Mouse (Mus musculus): ENCODE results near the gene Clic3. TPM values are rescaled to one million over a fixed set of nuclear protein-coding genes. Genes with fewer than 3 reads are reported as not detected.

Gene Clic3
- polyA plus RNA-seq, 1 experiment from 2014 or later = 20.0 TPM

- H3K9me3 ChIP-seq (ENCODE audit: low read depth, low read length) = no peaks in the 10 kb centered on the region
- no peak for DNase-seq
- H3K27ac ChIP-seq (ENCODE audit: low read depth) = no peak overlapping the region
- no peaks in the 10 kb centered on the region for H3K36me3 ChIP-seq (ENCODE audit: insufficient read depth)
- WGBS = 44% methylated on average over 27 of the region's 27 CpGs
- no peak for ATAC-seq (ENCODE audit: insufficient read depth)
- H3K4me2 ChIP-seq = no peak overlapping the region
- H3K27me3 ChIP-seq (ENCODE audit: insufficient read depth, low read length) = peaks cover 38% of the 10 kb centered on the region
- H3K4me1 ChIP-seq (ENCODE audit: insufficient read depth) = no peaks in the 10 kb centered on the region
- H3K4me3 ChIP-seq (ENCODE audit: low read depth, low read length) = no peak overlapping the region
- no peak for TF ChIP-seq CTCF (IDR thresholded peaks at IDR 0.05; ENCODE audit: low read depth)
- H3K9ac ChIP-seq = no peak overlapping the region
These were observed 31.2 kb upstream of the Clic3 start for GRCm38 (mm10) chr2:25425481-25425880.

- Histone ChIP-seq H3K27me3 (ENCODE audit: insufficient read depth, low read length) (peaks cover 43% of the 10 kb centered on the region), H3K4me3 (ENCODE audit: low read depth, low read length) (no peak overlapping the region), H3K9ac (no peak overlapping the region), H3K36me3 (ENCODE audit: insufficient read depth) (no peaks in the 10 kb centered on the region), H3K4me1 (ENCODE audit: insufficient read depth) (no peaks in the 10 kb centered on the region), H3K27ac (ENCODE audit: low read depth) (no peak overlapping the region), H3K9me3 (ENCODE audit: low read depth, low read length) (no peaks in the 10 kb centered on the region), H3K4me2 (no peak overlapping the region)
- peak; percentile 85 for DNase-seq
- WGBS = 34% methylated on average over 5 of the region's 5 CpGs
- ATAC-seq (ENCODE audit: insufficient read depth) = no peak
- TF ChIP-seq CTCF (IDR thresholded peaks at IDR 0.05; ENCODE audit: low read depth) = peak; percentile 87
These were observed 29.9 kb upstream of the Clic3 start for GRCm38 (mm10) chr2:25426721-25427191.

GRCm38 (mm10) chr2:25427256-25427655 lies 29.4 kb upstream of the Clic3 start:
- DNase-seq = no peak
- 84% methylated on average over 5 of the region's 5 CpGs for WGBS
- Histone ChIP-seq H3K27ac (ENCODE audit: low read depth) (no peak overlapping the region), H3K4me3 (ENCODE audit: low read depth, low read length) (no peak overlapping the region), H3K4me1 (ENCODE audit: insufficient read depth) (no peaks in the 10 kb centered on the region), H3K27me3 (ENCODE audit: insufficient read depth, low read length) (peaks cover 43% of the 10 kb centered on the region), H3K4me2 (no peak overlapping the region), H3K9ac (no peak overlapping the region), H3K9me3 (ENCODE audit: low read depth, low read length) (no peaks in the 10 kb centered on the region), H3K36me3 (ENCODE audit: insufficient read depth) (no peaks in the 10 kb centered on the region)
- no peak for TF ChIP-seq CTCF (IDR thresholded peaks at IDR 0.05; ENCODE audit: low read depth)
- ATAC-seq (ENCODE audit: insufficient read depth) = no peak

DNA sequence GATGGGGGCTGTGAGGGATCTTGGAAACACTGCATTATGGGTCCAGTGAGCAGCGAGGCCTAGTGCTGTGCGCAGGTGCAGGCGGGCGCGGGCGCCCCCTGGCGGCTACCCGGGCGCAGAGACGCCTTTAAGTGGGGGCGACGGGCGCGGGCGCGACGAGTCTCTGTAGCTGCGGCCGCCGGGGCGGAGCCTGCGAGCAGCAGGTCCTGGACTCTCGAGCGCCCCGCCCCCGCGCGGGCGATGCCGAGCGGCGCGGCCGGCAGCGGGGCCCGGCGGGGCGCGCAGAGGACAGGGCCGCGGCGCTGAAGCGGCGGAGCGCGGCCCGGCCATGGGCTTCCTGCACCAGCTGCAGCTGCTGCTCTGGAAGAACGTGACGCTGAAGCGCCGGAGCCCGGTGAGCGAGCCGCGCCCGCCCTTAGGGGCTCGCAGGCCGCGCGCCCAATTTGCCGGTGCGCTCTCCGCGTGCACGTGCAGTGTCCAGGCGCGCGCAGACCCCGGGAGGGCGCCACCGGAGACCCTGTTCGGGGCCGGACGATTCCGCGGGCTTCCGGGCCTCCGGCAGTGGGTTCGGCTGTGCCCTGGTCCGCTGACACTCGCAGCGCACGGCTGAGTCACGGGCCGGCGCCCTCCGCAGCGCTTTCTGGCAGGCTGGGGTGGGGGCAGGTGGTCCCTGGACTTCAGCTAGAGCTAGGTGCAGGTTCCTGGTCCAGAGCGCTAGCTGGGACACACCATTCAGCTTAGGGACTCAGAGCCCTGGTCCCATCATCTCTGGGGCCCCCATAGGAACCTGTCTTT lies 28.0 kb upstream of the Clic3 start, which contains the start of gene Abca2:
TSS of gene Abca2 (plus strand) at position 262 of the 795 bp plus-strand sequence.
- under 1% methylated on average over 74 of the region's 89 CpGs for WGBS

GRCm38 (mm10) chr2:25429435-25430180 lies 27.0 kb upstream of the Clic3 start:
- H3K9ac ChIP-seq = no peak overlapping the region
- no peaks in the 10 kb centered on the region for H3K36me3 ChIP-seq (ENCODE audit: insufficient read depth)
- no peak overlapping the region for H3K4me3 ChIP-seq (ENCODE audit: low read depth, low read length)
- DNase-seq (no peak), ATAC-seq (ENCODE audit: insufficient read depth) (no peak)
- H3K27me3 ChIP-seq (ENCODE audit: insufficient read depth, low read length) = peaks cover 38% of the 10 kb centered on the region
- peak overlapping the region; percentile 97 for H3K4me2 ChIP-seq
- H3K27ac ChIP-seq (ENCODE audit: low read depth) = no peak overlapping the region
- 61% methylated on average over 5 of the region's 5 CpGs for WGBS
- H3K4me1 ChIP-seq (ENCODE audit: insufficient read depth) = no peaks in the 10 kb centered on the region
- TF ChIP-seq CTCF (IDR thresholded peaks at IDR 0.05; ENCODE audit: low read depth) = no peak
- H3K9me3 ChIP-seq (ENCODE audit: low read depth, low read length) = no peaks in the 10 kb centered on the region

More for the DNA sequence above, 28.0 kb upstream of the Clic3 start, which contains the start of gene Abca2:
- Histone ChIP-seq H3K27ac (ENCODE audit: low read depth) (no peak within 1 kb of the TSS), H3K9me3 (ENCODE audit: low read depth, low read length) (no peaks in the 10 kb centered on the region), H3K4me3 (ENCODE audit: low read depth, low read length) (peak within 1 kb of the TSS; percentile 66), H3K36me3 (ENCODE audit: insufficient read depth) (no peaks in the 10 kb centered on the region), H3K4me2 (peak within 1 kb of the TSS; percentile 97), H3K27me3 (ENCODE audit: insufficient read depth, low read length) (peaks cover 41% of the 10 kb centered on the region), H3K4me1 (ENCODE audit: insufficient read depth) (no peaks in the 10 kb centered on the region), H3K9ac (peak within 1 kb of the TSS; percentile 68)
- ATAC-seq (ENCODE audit: insufficient read depth) = peak; percentile 90
- TF ChIP-seq CTCF (IDR thresholded peaks at IDR 0.05; ENCODE audit: low read depth) = peak; percentile 75
- peak; percentile 95 for DNase-seq

GRCm38 (mm10) chr2:25430395-25431233 lies 26.0 kb upstream of the Clic3 start:
- no peak overlapping the region for H3K9ac ChIP-seq
- no peaks in the 10 kb centered on the region for H3K4me1 ChIP-seq (ENCODE audit: insufficient read depth)
- H3K36me3 ChIP-seq (ENCODE audit: insufficient read depth) = no peaks in the 10 kb centered on the region
- ATAC-seq (ENCODE audit: insufficient read depth) = no peak
- peaks cover 28% of the 10 kb centered on the region for H3K27me3 ChIP-seq (ENCODE audit: insufficient read depth, low read length)
- 67% methylated on average over 17 of the region's 17 CpGs for WGBS
- H3K4me2 ChIP-seq = no peak overlapping the region
- no peaks in the 10 kb centered on the region for H3K9me3 ChIP-seq (ENCODE audit: low read depth, low read length)
- H3K4me3 ChIP-seq (ENCODE audit: low read depth, low read length) = no peak overlapping the region
- H3K27ac ChIP-seq (ENCODE audit: low read depth) = no peak overlapping the region
- no peak for DNase-seq
- TF ChIP-seq CTCF (IDR thresholded peaks at IDR 0.05; ENCODE audit: low read depth) = no peak

Data from lung, embryonic 14.5 days (tissue).